Mouse (Mus musculus) cerebellum, postnatal 36 days (tissue): ENCODE data around the gene Ptpre.
A peak's percentile ranks its signal among the peaks of the same experiment; 100 is the strongest.
"Not testable (repeated sequence)": the region's sequence is repeated elsewhere in the genome, so short reads cannot be mapped to it uniquely, and the experiment has no call there.

Source experiments
- DNase-seq, 2 experiments: peaks; one replicate each; pipeline ENCODE4 v3.0.0; 2021 to 2022; ENCODE audit warnings: mixed read lengths in 2 of 2

The Ptpre gene

DNA sequence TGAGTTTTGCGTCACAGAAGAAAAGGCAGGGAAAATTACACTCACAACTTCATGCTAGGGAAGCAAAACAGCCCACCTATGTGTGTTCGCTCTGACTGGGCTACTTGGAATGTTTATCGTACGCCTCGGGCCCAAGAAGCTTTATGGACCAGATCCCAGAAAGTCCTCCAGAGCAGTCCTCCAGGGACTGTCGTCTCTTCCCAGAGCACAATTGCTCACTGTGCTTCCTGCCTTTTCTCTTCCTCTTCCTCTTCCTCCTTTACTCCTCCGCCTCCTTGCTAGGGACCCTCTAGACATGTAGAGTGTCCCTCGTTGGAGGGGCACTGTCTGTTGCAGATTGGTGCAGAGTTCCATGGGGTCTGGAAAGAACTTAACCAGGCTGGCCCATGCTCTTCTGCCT, 111.5 kb downstream of the Ptpre start:
- no peak for DNase-seq

DNA sequence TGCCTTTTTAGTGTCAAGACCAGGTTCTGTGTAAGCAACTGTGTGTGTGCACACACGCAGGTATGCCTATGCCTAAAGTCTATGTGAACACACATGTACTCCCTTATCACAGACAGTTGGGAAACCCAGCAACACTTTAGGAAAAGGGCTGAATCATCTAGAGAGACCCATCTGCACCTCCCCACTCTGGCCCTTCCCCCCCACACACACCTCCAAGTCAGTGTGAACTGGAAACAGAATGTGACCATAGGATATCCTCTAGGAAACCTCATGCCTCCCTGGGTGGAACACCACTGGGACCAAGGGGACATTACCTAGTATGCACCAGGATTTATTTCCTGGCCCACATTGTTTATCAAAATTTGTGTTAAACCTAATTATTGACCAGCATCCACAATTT, 112.0 kb downstream of the Ptpre start:
- no peak for DNase-seq

DNA sequence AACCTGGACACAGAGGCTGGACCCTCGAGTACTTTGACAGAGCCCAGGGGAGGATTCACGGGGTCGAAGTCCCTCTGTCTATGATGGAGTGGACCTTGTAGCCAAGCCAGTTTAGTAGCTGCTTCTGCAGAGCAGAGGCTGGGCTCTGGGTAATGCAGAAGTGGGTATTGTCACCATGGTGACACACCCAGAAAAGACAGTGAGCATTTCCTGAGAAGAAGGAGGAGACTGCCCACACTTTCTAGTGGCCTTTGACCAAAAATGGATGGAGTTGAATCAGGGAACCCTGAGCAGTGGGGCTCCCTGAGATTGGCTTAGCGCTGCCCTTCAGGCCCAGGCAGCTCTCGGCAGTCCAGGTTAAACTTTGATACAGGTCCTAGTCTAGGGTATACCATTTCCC, 112.8 kb downstream of the Ptpre start:
- DNase-seq = no peak

DNA sequence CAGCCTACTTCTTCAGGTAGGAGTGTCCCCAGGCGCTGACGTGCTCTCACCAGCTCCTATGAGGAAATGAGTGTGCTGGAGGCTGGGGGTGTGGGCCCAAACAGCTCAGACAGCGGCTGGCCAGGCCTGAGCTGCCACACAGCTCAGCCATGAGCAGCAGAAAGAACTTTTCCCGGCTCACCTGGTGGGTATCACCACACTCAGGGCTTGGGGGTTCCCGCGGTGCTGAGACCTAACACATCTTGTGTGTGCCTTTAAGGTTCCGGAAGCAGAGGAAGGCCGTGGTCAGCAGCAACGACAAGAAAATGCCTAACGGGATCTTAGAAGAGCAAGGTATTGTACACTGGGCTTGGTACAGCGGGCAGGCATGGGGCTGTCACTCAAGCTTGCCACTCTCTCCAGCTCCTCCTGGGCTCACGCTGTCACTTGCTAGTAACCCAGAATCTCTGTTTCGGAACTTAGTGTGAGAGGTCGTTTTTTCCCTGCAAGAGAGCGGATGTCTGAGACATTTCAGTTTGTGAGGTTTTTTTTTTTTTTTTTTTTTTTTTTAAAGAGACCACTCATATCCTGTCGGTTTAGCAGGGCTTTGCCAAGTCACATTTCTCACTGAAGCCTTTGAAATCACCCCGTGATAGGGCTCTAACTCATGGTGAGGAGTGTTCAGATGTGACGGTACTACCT, 114.7 kb downstream of the Ptpre start:
- DNase-seq = no peak

DNA sequence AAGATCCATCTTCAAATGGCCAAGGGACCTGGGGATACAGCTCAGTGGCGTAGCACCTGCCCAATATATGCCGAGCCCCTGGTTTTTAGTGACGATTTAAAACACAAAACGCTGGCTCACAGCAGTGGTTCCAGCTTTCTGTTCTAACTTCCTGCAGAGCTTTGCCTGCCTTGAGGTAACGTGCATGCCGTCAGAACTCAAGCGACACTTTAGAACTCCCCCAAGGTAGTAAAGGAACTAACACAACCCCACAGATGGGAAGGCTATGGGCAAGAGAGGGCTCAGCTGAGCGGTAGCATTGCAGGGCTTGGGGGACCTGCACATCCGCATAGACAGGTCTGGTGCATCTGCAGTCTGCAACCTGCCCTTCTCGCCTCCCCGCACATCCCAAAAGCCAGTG, 115.5 kb downstream of the Ptpre start:
- DNase-seq = no peak

DNA sequence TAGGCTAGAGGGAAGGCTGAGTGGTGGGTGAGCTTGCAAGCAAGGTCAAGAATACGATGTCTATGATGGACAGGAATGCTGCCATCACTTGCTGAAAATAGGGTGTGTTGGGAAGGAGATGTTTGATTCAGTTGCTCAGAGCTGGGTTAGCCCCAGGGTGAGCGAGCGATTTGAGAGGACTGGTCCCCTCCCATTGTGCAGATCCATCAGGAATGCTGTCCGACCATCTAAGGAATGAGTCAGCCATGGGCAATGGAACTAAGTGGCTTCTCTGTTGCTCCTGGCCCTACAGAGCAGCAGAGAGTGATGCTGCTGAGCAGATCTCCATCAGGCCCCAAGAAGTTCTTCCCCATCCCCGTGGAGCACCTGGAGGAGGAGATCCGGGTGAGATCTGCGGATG, 116.3 kb downstream of the Ptpre start:
- DNase-seq = no peak

DNA sequence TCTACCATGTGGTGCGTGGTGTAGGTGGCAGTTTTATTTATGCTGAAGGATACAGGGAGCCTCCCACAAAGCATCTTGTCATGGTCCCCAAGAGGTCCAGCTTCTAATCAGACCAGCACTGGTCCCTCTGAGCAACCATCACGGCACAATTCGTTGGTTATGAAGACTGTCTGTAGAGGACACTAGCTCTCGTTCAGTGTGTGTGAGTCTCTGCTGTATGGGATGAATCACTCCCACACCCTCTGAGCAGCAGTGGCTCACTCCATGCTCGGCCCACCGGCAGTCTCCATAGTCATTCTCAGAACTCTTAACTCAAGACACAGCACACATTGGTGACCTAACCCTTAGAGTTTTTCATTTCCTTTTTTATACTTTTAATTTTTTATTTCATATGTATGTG, 117.0 kb downstream of the Ptpre start:
- DNase-seq = no peak

DNA sequence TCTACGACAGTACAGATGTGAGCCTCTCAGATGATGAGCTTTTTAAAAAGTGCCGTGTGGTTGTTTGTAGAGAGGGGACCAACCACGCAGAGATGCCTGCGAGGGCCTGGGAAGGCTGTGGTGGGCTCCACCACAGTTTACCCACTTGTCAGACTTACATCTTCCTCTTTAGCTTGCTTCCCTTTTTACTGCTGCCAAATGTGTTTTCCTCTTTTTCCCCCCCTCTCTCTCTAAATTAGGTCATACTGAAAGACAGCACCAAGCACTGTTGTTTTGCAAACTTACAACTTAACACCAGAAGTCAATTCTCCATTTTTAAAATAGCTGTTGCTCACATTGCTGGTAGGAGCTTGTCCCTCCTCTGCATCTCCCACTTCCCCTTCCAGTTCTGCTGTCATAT, 117.8 kb downstream of the Ptpre start:
- DNase-seq = no peak

DNA sequence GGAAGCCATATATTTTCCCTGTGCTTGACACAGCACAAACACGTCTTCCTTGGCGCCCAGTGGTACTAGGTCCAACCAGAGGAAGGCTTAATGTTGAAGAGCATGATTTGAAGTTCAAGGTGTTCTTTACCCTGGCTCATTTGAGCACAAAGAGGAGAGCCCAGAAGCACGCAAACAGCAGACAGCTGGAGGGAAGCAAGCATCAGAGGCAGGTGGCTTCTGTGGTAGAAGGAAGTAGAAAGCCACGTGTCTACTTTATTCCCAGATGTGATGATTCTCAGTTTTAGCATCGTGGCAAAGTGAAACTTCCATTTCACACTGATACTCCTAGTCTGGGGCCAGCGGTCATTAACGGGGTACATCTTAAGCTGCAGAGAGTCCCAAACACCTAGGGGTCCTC, 120.9 kb downstream of the Ptpre start:
- no peak for DNase-seq

DNA sequence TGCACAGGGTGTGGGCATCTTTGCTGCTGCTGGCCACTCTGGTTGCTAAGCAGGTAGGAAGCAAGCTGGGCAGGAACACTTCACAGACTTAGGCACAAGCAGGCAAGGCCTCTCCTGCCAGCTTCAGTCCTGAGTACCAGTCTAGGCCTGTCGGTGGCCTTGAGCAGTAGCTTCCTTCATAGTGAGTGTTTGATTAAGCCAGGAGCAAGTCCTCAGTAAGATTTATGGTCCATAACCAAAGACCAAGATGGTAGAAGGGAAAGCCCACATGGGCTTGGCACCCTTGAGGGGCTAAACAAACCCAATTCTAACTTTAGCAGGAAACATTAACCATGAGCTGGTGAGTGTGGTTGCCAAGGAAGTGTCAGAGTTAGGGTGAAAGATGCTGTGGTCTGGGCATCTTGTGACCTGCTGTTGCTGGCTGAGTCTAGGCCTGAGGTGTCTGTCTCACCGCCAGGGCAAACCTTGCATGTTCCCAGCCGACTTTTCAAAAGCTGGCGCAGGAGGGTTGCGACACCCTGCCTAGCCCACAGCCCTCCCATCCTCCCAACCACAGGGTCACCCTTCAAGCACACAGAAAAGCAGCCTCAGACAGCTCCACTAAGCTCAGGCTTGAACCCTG, 122.1 kb downstream of the Ptpre start:
- no peak for DNase-seq

DNA sequence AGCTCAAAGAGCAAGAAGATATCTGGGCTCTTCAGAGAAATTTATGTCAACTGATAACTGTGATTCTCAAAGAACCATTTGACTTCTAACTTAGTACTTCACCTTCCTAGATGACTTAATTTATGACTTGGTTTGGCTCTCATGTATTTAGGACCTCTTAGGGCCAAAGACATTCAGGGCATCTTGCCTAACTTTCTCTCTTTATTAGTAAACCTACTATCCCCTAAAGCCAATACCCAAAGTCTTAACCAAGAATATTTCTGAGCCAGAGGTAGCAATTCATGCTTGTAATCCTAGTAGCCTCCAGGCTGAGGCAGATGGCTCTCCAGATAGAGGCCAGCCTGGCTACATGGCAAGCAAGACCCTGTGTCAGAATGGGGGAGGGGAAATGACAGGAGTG, 123.0 kb downstream of the Ptpre start:
- no peak for DNase-seq

DNA sequence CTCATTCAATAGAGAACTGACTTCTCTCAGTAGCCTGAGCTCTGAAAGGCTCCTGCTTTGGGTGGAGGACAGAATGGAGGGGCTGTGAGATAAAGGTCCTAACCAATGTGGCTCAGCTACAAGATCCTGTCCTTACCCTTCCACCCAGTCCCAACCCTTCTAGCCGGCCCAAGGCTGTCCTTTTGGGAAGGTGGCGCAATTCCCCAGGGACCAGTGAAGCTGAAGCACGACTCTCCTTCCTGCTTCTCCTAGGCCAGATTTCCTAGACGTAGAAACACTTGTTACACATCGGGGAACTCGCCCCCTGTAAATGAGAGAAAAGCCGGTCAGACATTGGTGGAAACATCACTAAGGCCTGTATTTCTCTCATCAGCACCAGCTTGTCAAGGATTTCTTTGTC, 126.9 kb downstream of the Ptpre start:
- DNase-seq = no peak

DNA sequence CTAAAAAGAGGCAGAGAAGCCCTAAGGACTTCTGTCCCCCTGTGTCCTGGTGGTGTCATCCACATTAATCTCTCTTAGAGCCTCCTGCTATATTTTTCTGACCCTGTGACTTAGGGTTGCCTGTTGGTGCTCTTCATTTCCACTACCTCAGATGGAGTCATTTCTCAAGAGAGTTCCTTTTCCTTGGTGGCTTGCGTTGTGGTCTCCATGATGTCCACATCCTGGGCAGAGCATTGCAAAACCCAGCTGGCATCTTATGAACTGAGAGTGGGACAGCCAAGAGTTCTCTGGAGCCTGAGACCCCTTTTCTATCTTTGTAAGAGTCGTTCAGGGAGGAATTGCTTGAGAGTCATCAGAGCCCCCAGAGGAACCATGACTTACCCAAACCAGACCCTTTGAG, 129.0 kb downstream of the Ptpre start:
- no peak for DNase-seq

DNA sequence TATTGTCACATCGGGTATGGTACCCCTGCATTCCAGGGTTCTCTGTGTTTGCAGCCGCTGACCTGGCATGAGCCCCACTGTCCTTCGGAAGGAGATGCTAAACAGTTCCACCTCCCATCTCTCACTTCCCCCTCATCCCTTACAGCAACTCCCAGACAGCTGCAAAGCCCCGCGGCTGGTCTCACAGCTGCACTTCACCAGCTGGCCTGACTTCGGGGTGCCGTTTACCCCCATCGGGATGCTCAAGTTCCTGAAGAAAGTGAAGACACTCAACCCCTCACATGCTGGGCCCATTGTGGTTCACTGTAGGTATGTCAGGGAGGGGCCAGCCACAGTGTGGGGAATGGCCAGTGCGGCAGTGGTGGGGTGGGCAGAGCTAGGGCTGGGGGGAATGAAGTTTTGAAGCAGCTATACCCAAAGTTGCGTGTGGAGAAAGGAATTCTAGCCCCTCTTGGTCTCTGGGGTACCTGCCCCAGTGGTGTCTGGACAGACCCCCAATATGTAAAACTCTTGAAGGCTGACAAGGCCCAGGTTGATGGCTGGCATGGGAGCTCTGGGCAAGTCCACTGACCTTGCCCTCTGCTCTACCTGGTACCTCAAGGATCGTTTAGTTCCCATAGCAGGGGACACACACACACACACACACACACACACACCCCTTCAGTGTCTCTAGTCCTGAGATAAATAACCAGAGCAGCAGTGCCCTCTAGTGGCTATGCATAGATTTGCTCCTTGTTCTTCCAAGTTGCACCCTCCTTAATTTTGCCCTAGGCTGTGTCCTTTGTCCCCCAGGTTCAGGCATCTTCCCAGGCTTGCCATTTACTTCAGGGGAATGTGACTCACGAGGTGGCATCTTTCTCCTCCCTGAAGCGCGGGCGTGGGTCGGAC, 131.8 kb downstream of the Ptpre start:
- peak; percentile 51 to 65 for DNase-seq

DNA sequence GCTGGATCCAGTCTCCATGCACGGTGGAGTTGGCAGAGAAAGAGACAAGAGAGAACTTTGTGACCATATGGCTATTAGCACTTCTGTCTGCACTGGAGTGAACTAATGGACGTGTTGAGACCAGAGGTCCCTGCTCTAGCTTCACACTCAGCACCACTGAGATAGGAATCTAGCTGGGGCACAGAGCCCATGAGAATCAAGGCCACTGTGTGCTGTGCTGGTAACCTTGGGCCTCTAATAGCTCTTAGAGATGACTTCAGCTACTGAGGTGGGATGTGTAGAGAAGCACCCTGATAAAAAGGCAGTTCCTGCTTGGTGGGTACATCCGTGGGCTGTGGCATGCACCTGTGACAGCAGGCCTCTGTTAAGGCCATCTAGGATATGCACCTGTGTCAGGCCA, 136.3 kb downstream of the Ptpre start:
- DNase-seq = no peak

DNA sequence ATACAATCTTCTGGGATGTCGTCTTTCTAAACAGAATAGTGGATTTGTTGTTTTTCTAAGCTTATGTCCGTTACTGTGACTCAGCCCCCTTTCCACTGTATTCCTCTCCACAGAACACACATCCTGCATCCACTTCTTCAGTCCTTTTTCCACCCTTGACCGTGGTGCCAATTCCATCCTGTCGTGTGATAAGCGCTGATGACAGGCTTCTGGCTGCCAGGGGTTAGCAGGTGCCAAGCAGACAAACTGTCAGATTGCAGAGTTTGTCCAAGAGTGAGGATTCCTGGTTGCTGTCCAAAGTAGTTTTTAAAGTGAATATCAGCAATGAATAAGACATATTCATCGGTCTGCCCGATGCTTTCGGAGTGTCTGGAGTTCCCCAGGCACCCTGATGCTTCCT, 139.4 kb downstream of the Ptpre start:
- no peak for DNase-seq

DNA sequence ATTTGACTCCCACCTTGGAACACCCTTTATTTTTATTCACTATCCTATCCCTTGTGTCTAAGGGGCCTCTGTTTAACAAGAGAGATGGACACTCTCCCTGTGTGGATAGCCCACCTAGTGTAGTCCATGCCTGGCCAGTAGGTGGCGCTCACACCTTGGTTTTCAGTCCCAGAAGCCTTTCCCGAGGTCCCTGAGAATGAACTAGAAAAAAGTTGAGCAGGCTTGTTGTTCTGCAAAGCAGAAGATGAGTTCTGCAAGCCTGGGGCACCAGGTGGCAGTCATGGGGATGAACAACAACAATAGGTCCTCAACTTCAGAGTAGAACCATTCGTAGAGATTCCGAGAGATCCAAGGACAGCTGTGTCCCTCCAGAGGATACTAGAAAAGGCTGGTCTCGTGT, 143.1 kb downstream of the Ptpre start:
- DNase-seq = peak in 1 of 2 experiments; percentile 15

DNA sequence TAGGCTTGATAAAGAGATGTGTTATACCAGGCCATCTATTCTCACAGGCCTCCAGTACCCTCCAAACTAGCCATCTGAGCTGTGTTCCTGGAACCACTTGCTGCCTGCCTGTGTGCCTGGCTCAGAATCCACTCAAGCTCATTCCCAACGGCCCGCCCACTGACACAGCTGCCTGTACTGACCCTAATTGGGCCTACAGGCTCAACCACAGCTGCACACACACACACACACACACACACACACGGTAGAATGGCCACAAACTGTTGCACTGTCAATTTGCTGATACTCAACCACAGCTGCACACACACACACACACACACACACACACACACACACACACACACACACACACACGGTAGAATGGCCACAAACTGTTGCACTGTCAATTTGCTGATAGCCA, 146.8 kb downstream of the Ptpre start:
- not testable (repeated sequence) for DNase-seq

DNA sequence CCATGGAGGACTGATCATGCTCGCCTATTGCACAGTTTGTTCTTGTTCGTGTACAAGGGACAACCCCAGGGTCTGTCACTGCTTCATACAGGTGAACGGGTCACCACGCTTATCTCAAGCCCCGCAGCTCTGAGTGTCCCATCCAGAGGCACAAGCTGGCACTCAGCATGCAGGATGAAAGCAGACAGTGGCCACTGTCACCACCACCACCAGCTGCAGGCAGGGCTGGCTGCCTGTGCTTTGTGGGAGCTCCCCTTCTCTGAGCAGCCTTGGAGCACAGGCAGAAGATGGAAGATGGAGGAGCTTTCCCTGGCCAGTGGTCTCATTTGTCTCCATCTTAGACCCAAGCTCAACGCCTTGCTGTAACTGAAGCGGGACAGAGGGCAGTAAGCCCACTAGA, 147.7 kb downstream of the Ptpre start:
- no peak for DNase-seq

DNA sequence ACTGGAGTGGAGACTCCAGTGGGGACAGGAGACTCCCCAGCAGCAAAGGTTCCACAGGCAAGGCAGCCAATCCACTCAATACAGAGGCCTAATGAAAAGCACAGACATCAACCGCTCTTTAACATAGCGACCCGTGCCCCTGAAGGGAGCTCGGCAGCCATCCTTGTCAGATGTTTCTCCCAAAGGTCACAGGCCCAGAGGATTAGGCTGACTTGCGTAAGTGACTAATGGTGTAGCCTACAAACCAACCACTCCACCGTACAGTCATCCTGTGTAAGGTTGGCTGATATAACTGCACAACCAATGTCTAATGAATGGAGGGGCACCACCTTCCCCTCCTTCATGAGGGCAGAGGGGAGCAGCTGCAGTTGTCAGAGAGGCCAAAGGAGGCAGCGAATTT, 152.1 kb downstream of the Ptpre start:
- DNase-seq = no peak

DNA sequence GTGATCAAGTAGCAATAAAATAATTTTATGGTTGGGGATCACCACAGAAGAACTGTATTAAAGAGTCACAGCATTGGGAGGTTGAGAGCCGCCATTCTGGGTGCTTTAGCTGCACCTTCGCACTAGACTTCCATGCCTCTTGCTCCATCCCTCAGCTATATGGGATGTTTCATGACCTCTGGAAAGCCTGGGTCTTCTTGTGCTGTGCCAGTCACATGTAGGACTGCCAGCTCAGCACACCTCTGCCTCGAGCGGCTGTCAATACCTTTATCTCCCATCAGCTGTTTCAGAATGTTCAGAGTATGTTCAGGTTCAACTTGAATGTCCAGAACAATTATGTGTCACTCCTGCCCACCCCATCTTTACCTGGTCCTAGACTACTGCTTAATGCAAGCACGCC, 154.7 kb downstream of the Ptpre start:
- DNase-seq = no peak

DNA sequence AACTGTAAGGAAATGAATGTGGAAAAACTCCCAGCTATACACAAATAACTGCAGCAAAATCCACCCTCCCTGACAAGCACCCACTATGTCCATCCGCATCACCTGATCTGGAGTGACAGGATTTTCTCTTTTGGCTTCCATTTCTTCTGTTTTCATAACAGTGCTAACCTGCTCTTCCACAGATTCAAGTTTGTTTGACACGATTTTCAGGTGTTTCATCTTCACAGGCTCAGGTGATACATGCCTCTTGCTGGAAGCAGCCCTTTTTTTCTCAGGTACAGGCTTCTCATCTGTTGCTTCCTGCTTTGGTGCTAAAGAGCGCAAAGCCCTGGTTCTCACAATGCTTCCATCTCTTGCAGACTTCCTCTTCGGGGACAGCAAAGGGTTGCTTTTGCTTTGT, 156.8 kb downstream of the Ptpre start:
- no peak for DNase-seq

DNA sequence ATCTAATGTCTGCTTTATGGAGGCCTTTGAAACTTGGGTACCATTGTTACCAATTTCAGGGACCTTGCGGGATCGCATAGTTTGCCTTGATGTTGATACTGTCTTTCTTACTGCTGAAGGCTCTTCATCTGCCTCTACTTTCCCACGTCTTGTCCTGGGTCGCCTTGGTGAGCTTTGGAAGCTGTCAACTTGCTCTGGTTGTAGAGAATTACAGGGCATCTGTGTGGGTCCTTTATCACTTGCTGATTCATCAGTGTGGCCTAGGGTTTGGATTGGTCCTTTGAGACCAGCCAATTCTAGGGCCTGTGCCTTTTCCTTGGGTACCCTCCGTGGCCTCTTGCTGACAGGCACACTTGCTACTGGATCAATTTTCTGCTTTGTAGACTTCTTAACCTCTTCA, 157.5 kb downstream of the Ptpre start:
- no peak for DNase-seq

DNA sequence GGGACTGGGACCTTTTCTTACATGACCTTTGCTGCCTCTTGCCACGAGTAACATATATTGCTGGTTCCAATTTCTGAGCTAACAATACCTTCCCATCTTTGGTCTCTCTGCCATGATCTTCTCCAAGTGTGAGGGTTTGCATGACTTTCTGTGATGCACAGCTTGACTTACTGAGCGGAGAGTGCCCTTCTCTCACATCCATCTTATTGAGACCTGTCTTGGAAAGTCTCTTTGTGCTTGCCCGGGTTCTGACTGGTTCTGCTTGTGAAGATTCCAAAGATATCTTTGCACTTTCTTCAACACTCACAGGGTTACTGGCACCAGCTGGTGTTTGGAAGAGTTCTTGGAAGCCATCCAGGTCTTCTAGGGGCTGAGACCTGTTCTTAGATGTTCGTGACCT, 158.8 kb downstream of the Ptpre start:
- DNase-seq = no peak
